Mouse (Mus musculus): ENCODE results near the gene Dpp4.

DNA sequence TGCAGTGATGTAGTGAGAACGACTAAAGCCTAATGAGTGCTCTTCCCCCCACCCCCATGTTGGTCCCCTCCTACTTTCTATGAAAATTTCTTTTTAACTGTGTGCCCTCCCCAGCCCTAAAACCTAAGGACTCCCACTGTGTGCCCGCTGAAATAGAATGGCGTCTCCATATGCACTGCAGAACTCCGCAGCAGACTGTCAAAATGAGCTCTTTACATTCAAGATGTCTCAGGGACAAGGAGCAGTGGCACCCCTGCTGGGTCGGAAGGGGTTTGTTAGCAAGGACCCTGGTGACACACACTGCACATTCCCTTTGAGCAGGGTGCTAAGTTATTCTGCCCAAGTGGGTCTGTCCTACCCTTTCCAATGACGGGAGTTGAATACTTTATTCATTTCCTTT lies 56.3 kb downstream of the Dpp4 start:
- TF ChIP-seq CTCF (IDR thresholded peaks at IDR 0.05; ENCODE audit: control insufficient read depth, insufficient read depth, insufficient read length) (no peak), MAX (IDR thresholded peaks at IDR 0.05) (no peak), USF1 (IDR thresholded peaks at IDR 0.05; ENCODE audit: low read depth) (no peak), CEBPB (IDR thresholded peaks at IDR 0.05; ENCODE audit: low read depth) (no peak), MYOG (IDR thresholded peaks at IDR 0.05; ENCODE audit: control insufficient read depth, extremely low read depth, insufficient read length) (no peak), MYOD1 (IDR thresholded peaks at IDR 0.05; ENCODE audit: control insufficient read depth, insufficient read length, low read depth) (no peak), FOSL1 (IDR thresholded peaks at IDR 0.05; ENCODE audit: insufficient read depth, low read length, poor library complexity, severe bottlenecking) (no peak)
